Mouse (Mus musculus) CH12.LX (cell line): ENCODE data around the gene Slc47a1. TPM values are rescaled to one million over a fixed set of nuclear protein-coding genes. Genes with fewer than 3 reads are reported as not detected.

ENCODE experiments used
- DNase-seq: peaks from one replicate; pipeline ENCODE4 v3.0.0-alpha.2; 2013; ENCODE audit errors: extremely low read depth
- H3K27ac ChIP-seq: 2 replicates; pipeline ENCODE4 v1.5.1; 2012; ENCODE audit warnings: low read depth, mild to moderate bottlenecking, control low read depth, moderate library complexity; ENCODE audit not compliant: insufficient read depth
- H3K27me3 ChIP-seq: replicated peaks from 2 replicates; pipeline ENCODE3; 2012; ENCODE audit warnings: inconsistent platforms
- H3K36me3 ChIP-seq, 2 experiments: replicated peaks in 1 of 2; 2 replicates each; pipeline versions ENCODE3 to v1.6.1; 2012; ENCODE audit warnings: inconsistent platforms in 1 of 2, low read length in 1 of 2, mild to moderate bottlenecking in 1 of 2, mixed read lengths in 1 of 2, moderate library complexity in 1 of 2; ENCODE audit not compliant: control insufficient read depth in 1 of 2, insufficient read depth in 1 of 2
- H3K4me1 ChIP-seq, 2 experiments: 2 replicates each; pipeline ENCODE4 v1.6.1; 2012; ENCODE audit warnings: inconsistent platforms in 1 of 2, moderate library complexity in 1 of 2; ENCODE audit not compliant: insufficient read depth in 2 of 2, control insufficient read depth in 1 of 2
- H3K4me2 ChIP-seq: 2 replicates; pipeline ENCODE4 v1.6.1; 2012; ENCODE audit warnings: low read depth, mild to moderate bottlenecking, control low read depth; ENCODE audit not compliant: poor library complexity, insufficient read depth, severe bottlenecking
- H3K4me3 ChIP-seq, 3 experiments: fragments of 150-350 bp in 1 of 3; sonication (generic) in 1 of 3; replicated peaks in 1 of 3; 2 replicates each; pipeline versions ENCODE3 to v1.5.1; 2011 to 2012; ENCODE audit warnings: low read depth in 2 of 3, low read length in 2 of 3, mild to moderate bottlenecking in 2 of 3, moderate library complexity in 2 of 3, control low read depth in 1 of 3, improper control_type of control experiment in 1 of 3, inconsistent platforms in 1 of 3, mixed read lengths in 1 of 3; ENCODE audit not compliant: poor library complexity in 1 of 3
- H3K79me2 ChIP-seq: replicated peaks from 2 replicates; pipeline ENCODE4 v1.6.1; 2012; ENCODE audit warnings: mild to moderate bottlenecking, moderate library complexity; ENCODE audit not compliant: control insufficient read depth, poor library complexity, insufficient read depth, severe bottlenecking; ENCODE audit errors: extremely low read depth
- H3K9ac ChIP-seq: 2 replicates; pipeline ENCODE4 v1.6.1; 2012; ENCODE audit warnings: low read depth, mild to moderate bottlenecking, control low read depth, moderate library complexity; ENCODE audit not compliant: insufficient read depth
- H3K9me3 ChIP-seq: replicated peaks from 2 replicates; pipeline ENCODE3; 2012; ENCODE audit warnings: low read length, inconsistent platforms, mixed read lengths
- BHLHE40 ChIP-seq: IDR thresholded peaks from 2 replicates; pipeline ENCODE4 v1.6.1; 2011; ENCODE audit warnings: mild to moderate bottlenecking, low read depth, low read length, improper control_type of control experiment
- CHD1 ChIP-seq: IDR thresholded peaks from 2 replicates; pipeline ENCODE4 v1.6.1; 2012; ENCODE audit warnings: low read depth, low read length, improper control_type of control experiment, inconsistent platforms
- CHD2 ChIP-seq: IDR thresholded peaks from 2 replicates; pipeline ENCODE4 v1.6.1; 2011; ENCODE audit warnings: low read length, improper control_type of control experiment
- E2F4 ChIP-seq: IDR thresholded peaks from 2 replicates; pipeline ENCODE4 v1.6.1; 2011; ENCODE audit warnings: low read depth, low read length, improper control_type of control experiment; ENCODE audit not compliant: insufficient replicate concordance
- ELF1 ChIP-seq: IDR thresholded peaks from 2 replicates; pipeline ENCODE4 v1.6.1; 2014; ENCODE audit warnings: low read depth, mild to moderate bottlenecking, inconsistent platforms, low read length, improper control_type of control experiment
- HCFC1 ChIP-seq: IDR thresholded peaks from 2 replicates; pipeline ENCODE4 v1.6.1; 2012; ENCODE audit warnings: low read depth, mild to moderate bottlenecking, inconsistent platforms, low read length, improper control_type of control experiment
- MAX ChIP-seq: IDR thresholded peaks from 2 replicates; pipeline ENCODE4 v1.6.1; 2011; ENCODE audit warnings: low read length, improper control_type of control experiment
- MAZ ChIP-seq: IDR thresholded peaks from 2 replicates; pipeline ENCODE4 v1.6.1; 2012; ENCODE audit warnings: low read depth, mild to moderate bottlenecking, inconsistent platforms, low read length, improper control_type of control experiment, moderate library complexity
- MEF2A ChIP-seq: IDR thresholded peaks from 2 replicates; pipeline ENCODE4 v1.6.1; 2014; ENCODE audit warnings: low read depth, mild to moderate bottlenecking, inconsistent platforms, low read length, improper control_type of control experiment, borderline replicate concordance
- MXI1 ChIP-seq: IDR thresholded peaks from 2 replicates; pipeline ENCODE4 v1.6.1; 2011; ENCODE audit warnings: mild to moderate bottlenecking, low read depth, low read length, improper control_type of control experiment
- MYC ChIP-seq: IDR thresholded peaks from 2 replicates; pipeline ENCODE4 v1.6.1; 2011; ENCODE audit warnings: low read depth, mild to moderate bottlenecking, improper control_type of control experiment, low read length
- NRF1 ChIP-seq: IDR thresholded peaks from 2 replicates; pipeline ENCODE4 v1.6.1; 2014; ENCODE audit warnings: low read depth, mild to moderate bottlenecking, inconsistent platforms, low read length, improper control_type of control experiment, moderate library complexity
- TCF12 ChIP-seq: IDR thresholded peaks from 2 replicates; pipeline ENCODE4 v1.6.1; 2014; ENCODE audit warnings: low read depth, mild to moderate bottlenecking, inconsistent platforms, low read length, improper control_type of control experiment
- USF2 ChIP-seq: conservative IDR thresholded peaks from 2 replicates; pipeline ENCODE4 v1.6.1; 2011; ENCODE audit warnings: low read depth, low read length, improper control_type of control experiment
- ZMIZ1 ChIP-seq: IDR thresholded peaks from 2 replicates; pipeline ENCODE4 v1.6.1; 2012; ENCODE audit warnings: low read depth, mild to moderate bottlenecking, inconsistent platforms, low read length, improper control_type of control experiment
- dilution Hi-C: fragments of 300-500 bp; cut with MboI; formaldehyde crosslinking; loops from 2 replicates; pipeline ENCODE4 v1.14.3; 2020; ENCODE audit warnings: low sequenced_read_pairs; ENCODE audit not compliant: extremely low pct_unique_long_range_greater_than_20kb, extremely low pct_ligation_motif_present
- in situ Hi-C: fragments of 300-500 bp; cut with MboI; formaldehyde crosslinking; loops from 3 replicates; pipeline ENCODE4 v1.14.3; 2019; ENCODE audit warnings: low sequenced_read_pairs, low pct_ligation_motif_present, low pct_unique_long_range_greater_than_20kb, mixed read lengths
- polyA plus RNA-seq: library from polyadenylated mRNA; unstranded; fragments of >175 nt; gene quantifications from 2 replicates; pipeline ENCODE4 v1.2.1, GENCODE M21; 2012; ENCODE audit warnings: low read depth; ENCODE audit not compliant: insufficient read length
- total RNA-seq, 2 experiments: library from RNA; depleted of rRNA; stranded (reverse); fragments of 300-350 nt in 1 of 2; fragments of >200 nt in 1 of 2; gene quantifications; 2 replicates each; pipeline ENCODE4 v1.2.3; 2012 to 2014

The Slc47a1 gene
- total and polyA plus RNA-seq, 3 experiments: 24.3 to 46.4 (median 29.3) TPM

DNA sequence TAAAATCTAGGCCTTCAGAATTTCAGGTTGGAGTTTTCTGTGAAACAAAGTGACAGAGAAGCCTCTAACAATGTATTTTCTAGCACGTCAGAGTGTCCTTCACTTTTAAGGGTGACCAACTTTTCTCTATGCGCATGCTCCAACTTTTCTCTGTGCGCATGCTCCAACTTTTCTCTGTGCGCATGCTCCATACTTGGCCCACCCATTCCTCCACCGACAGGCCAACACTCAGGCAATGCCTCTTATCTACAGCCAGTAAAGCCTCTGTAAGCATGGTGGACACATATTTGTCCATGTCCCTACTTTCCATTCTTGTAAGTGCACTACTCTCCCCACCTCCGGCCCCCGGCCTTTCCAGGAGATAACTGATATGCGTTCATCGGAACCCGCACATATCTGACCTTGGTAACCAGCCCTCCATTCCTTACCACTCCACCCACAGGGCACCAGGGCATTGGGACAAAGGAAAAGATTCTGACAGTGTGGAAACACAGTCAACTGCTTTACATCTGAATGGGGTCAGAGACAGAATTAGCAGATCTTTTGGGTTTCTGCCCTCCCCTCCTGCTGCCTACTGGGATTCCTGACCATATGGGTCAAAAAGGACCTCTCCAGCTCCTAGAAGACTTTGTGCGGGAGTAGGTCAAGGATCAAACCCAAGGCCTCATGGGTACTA is 16.5 kb downstream of the Slc47a1 start:
- H3K9ac ChIP-seq: no peak overlapping the region
- dilution Hi-C loops: no loop called here

DNA sequence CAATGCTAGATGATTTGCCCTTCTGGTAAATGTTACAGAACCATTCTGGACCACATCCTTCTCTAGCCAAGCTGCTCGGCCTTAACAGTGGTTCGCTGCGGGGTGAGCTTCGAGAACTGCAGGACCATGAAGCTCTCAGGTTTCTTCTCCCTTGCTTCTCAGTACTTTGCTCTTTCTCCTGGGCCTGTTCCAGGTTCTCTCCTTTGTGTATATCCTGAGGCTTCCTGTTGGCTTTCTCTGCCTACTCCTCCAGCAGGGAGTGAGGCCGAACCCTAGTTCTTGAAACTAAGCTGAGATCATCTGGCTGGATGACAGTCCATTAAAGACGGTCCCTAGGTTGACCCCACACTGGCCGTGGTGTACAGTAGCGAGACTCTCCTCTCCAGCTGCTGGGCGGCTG is 21.5 kb downstream of the Slc47a1 start:
- no peak overlapping the region for H3K4me2 ChIP-seq
- no peaks in the 10 kb centered on the region for H3K79me2 ChIP-seq
- no peak overlapping the region for H3K4me3 ChIP-seq
- peaks cover 29 to 79% of the 10 kb centered on the region in 2 experiments for H3K36me3 ChIP-seq
- no peaks in the 10 kb centered on the region for H3K4me1 ChIP-seq
- in situ Hi-C loops: loop anchor here (5.0 to 10.0 kb wide), 2 partner anchors 151 to 368 kb away; partner anchors contain the start of genes B9d1 and Slc5a10
- dilution Hi-C loops: no loop called here
- DNase-seq: no peak
- no peak overlapping the region for H3K9ac ChIP-seq
- H3K9me3 ChIP-seq: no peaks in the 10 kb centered on the region
- H3K27me3 ChIP-seq: peaks cover 2% of the 10 kb centered on the region
- no peak for TF ChIP-seq TCF12
- no peak for TF ChIP-seq ZMIZ1
- no peak for TF ChIP-seq ELF1
- TF ChIP-seq MEF2A: no peak
- TF ChIP-seq MAZ: no peak
- TF ChIP-seq USF2: no peak
- no peak for TF ChIP-seq NRF1
- H3K27ac ChIP-seq: no peak overlapping the region

More for the DNA sequence above, 16.5 kb downstream of the Slc47a1 start:
- Histone ChIP-seq H3K4me3 (no peak overlapping the region), H3K4me2 (no peak overlapping the region), H3K79me2 (no peaks in the 10 kb centered on the region), H3K9me3 (no peaks in the 10 kb centered on the region), H3K27me3 (peaks cover 2% of the 10 kb centered on the region), H3K36me3 (peaks cover 29 to 79% of the 10 kb centered on the region in 2 experiments), H3K27ac (no peak overlapping the region), H3K4me1 (no peaks in the 10 kb centered on the region)
- TF ChIP-seq NRF1: no peak
- no peak for TF ChIP-seq CHD1
- no peak for TF ChIP-seq TCF12
- no peak for TF ChIP-seq CHD2
- no peak for TF ChIP-seq MAX
- no peak for TF ChIP-seq ZMIZ1
- TF ChIP-seq HCFC1: no peak
- no peak for TF ChIP-seq MYC
- no peak for TF ChIP-seq BHLHE40
- no peak for TF ChIP-seq MXI1
- no peak for TF ChIP-seq E2F4
- no peak for DNase-seq
- in situ Hi-C loops: no loop called here
